Mouse (Mus musculus): ENCODE data around the gene Rmi2.

GRCm38 (mm10) chr16:10849965-10850861, 15.4 kb downstream of the Rmi2 start:
- TF ChIP-seq POLR2A (IDR thresholded peaks at IDR 0.05; ENCODE audit: extremely low read depth, insufficient read depth, low read length) (no peak), CTCF (IDR thresholded peaks at IDR 0.05; ENCODE audit: extremely low read depth, insufficient read depth, low read length) (no peak)
